Mouse (Mus musculus): ENCODE data around the gene Sept1.

DNA sequence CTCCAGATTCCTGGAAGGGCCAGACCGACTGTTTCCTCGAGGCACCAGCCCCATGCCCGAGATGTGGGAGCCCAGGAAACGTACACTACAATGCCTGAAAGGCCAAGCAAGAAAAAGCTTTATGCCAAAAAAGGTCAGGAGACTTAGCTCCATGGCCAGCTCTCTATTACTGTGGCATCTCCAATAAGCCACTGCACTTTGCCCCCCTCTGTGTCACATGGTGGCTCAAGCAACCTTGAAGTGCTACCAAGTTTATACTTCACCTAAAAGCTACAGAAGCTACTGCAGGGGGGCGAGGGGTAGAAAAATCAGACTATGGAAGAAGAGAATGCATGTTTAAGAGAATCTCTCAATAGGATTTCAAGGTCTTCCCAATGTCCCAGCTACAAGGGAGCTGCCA is 39.9 kb downstream of the Sept1 start:
- no peak for TF ChIP-seq MYOG (IDR thresholded peaks at IDR 0.05; ENCODE audit: control insufficient read depth in 1 of 3, insufficient read depth in 1 of 3, insufficient read length in 2 of 3, low read depth in 2 of 3)
- TF ChIP-seq POLR2AphosphoS2 (IDR thresholded peaks at IDR 0.05; ENCODE audit: insufficient read length, low read depth) = no peak
- no peak for TF ChIP-seq POLR2A (IDR thresholded peaks at IDR 0.05; ENCODE audit: insufficient read length, low read depth)

Data from myocyte (in vitro differentiated cells).